Mouse (Mus musculus) heart, postnatal 0 days (tissue): Measurements from ENCODE around the gene Rfx4. TPM values are rescaled to one million over a fixed set of nuclear protein-coding genes. Genes with fewer than 3 reads are reported as not detected.

Source experiments
- ATAC-seq: fragments of 200-750 bp; cut with Nextera tagmentation; 2 replicates; pipeline ENCODE4 v1.8.0; 2017; ENCODE audit warnings: low read depth, moderate number of reproducible peaks, moderate library complexity; ENCODE audit not compliant: insufficient read depth
- DNase-seq: peaks from one replicate; pipeline ENCODE4 v3.0.0-alpha.2; 2016; ENCODE audit warnings: low spot score
- H3K27ac ChIP-seq: fragments of 300-500 bp; sonication (generic); 2 replicates; pipeline ENCODE4 v1.5.1; 2014; ENCODE audit warnings: low read depth, mild to moderate bottlenecking
- H3K27me3 ChIP-seq: fragments of 300-500 bp; sonication (generic); 2 replicates; pipeline ENCODE4 v1.6.1; 2014; ENCODE audit warnings: low read length, mixed read lengths; ENCODE audit not compliant: control insufficient read depth, insufficient read depth
- H3K36me3 ChIP-seq: fragments of 300-500 bp; sonication (generic); replicated peaks from 2 replicates; pipeline ENCODE4 v1.6.1; 2014; ENCODE audit warnings: low read length, mixed read lengths; ENCODE audit not compliant: control insufficient read depth, insufficient read depth
- H3K4me1 ChIP-seq: fragments of 300-500 bp; sonication (generic); 2 replicates; pipeline ENCODE4 v1.6.1; 2014; ENCODE audit warnings: antibody characterized with exemption; ENCODE audit not compliant: control insufficient read depth, insufficient read depth
- H3K4me2 ChIP-seq: fragments of 300-500 bp; sonication (generic); 2 replicates; pipeline ENCODE4 v1.6.1; 2014; ENCODE audit warnings: low read depth, mild to moderate bottlenecking, low read length, moderate library complexity
- H3K4me3 ChIP-seq: fragments of 300-500 bp; sonication (generic); 2 replicates; pipeline ENCODE4 v1.5.1; 2014; ENCODE audit warnings: low read depth, low read length
- H3K9ac ChIP-seq: fragments of 300-500 bp; sonication (generic); replicated peaks from 2 replicates; pipeline ENCODE4 v1.6.1; 2014; ENCODE audit warnings: low read depth, low read length, mixed read lengths
- H3K9me3 ChIP-seq: fragments of 300-500 bp; sonication (generic); replicated peaks from 2 replicates; pipeline ENCODE4 v1.6.1; 2016; ENCODE audit warnings: low read length; ENCODE audit not compliant: control insufficient read depth
- CTCF ChIP-seq: IDR thresholded peaks from 2 replicates; pipeline ENCODE4 v1.5.1; 2016; ENCODE audit warnings: antibody characterized with exemption, control low read depth, low read depth
- EP300 ChIP-seq: IDR thresholded peaks from 2 replicates; pipeline ENCODE4 v1.6.1; 2016; ENCODE audit warnings: antibody characterized with exemption, low read depth
- WGBS: fragments of 180-500 bp; shearing (Covaris S2); extraction: QIAGEN DNeasy Blood & Tissue Kit; methylation state at CpG from one replicate; pipeline ENCODE4 v1.1.7; 2014; 5-methylcytosine and 5-hydroxymethylcytosine counted together
- polyA plus RNA-seq: library from polyadenylated mRNA; unstranded; fragments of >200 nt; fragmentation: Nextera tagmentation; extraction: Ambion mirVana; gene quantifications from 2 replicates; pipeline ENCODE4 v1.2.1, GENCODE M21; 2015
- total RNA-seq: library from RNA; depleted of rRNA; stranded (reverse); fragments of >200 nt; gene quantifications from 2 replicates; pipeline ENCODE4 v1.2.3, GENCODE M21; 2014; ENCODE audit warnings: low replicate concordance

Rfx4 gene
- total and polyA plus RNA-seq, 2 experiments from 2014 or later, result not detected

DNA sequence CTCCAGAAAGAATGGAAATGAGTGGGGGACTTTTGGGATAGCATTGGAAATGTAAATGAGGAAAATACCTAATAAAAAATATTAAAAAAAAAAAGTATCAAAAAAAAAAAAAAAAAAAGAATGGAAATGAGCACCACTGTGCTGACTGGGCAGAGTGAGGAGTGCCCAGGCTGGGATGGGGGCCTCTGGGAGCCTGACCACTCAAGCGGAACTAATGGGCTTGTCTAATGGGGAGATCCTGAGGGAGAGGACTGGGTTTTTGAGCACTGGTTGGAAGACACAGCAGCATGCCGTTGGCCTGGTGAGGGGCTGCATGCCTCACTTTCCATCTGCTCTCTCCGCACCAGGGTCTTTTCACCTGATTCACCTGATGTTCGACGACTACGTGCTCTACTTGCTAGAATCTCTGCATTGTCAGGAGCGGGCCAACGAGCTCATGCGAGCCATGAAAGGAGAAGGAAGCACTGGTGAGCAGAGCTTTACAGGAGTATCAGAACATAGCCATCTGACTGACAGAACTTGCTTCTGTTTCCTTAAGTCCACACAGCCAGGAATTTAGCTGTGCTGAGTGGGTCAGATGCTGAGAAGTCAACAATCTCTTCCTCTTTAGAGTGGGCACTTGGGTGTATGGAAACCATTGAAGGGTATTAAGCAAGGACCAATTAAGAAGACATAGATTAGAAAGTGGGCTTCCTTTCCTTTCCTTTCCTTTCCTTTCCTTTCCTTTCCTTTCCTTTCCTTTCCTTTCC lies 124.1 kb downstream of the Rfx4 start:
- H3K4me3 ChIP-seq, result no peak overlapping the region
- ATAC-seq (no peak), DNase-seq (no peak)
- 70% methylated on average over 9 of the region's 9 CpGs for WGBS
- H3K4me1 ChIP-seq, result no peaks in the 10 kb centered on the region
- TF ChIP-seq EP300, result no peak
- no peak for TF ChIP-seq CTCF
- no peak overlapping the region for H3K27ac ChIP-seq
- no peaks in the 10 kb centered on the region for H3K36me3 ChIP-seq
- H3K4me2 ChIP-seq, result no peak overlapping the region
- H3K9ac ChIP-seq, result no peak overlapping the region
- no peaks in the 10 kb centered on the region for H3K27me3 ChIP-seq
- H3K9me3 ChIP-seq, result no peaks in the 10 kb centered on the region

DNA sequence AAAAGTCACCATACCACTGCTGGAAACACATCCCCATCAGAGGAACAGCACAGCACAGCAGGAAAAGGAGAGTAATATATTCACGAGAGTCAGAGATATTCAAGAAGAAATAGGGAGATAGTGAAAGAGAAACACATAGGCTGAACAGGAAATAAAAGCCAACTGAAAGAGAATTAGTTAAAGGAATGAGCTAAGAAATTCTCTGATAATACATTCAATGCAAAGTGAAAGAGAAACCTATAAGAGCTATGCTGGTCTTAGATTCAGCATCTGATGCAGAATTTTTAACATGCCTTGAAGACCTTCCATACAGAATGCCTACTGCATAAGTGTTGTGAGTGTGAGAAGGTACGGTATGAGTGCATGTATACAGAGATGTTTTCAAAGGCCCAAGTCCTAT lies 126.7 kb downstream of the Rfx4 start:
- H3K9ac ChIP-seq, result no peak overlapping the region
- DNase-seq (no peak), ATAC-seq (no peak)
- no peaks in the 10 kb centered on the region for H3K27me3 ChIP-seq
- no peak overlapping the region for H3K27ac ChIP-seq
- H3K4me3 ChIP-seq, result no peak overlapping the region
- WGBS, result 67% methylated on average over 2 of the region's 2 CpGs
- H3K4me1 ChIP-seq, result no peaks in the 10 kb centered on the region
- no peak overlapping the region for H3K4me2 ChIP-seq
- no peaks in the 10 kb centered on the region for H3K36me3 ChIP-seq
- H3K9me3 ChIP-seq, result no peaks in the 10 kb centered on the region
- TF ChIP-seq EP300, result no peak
- no peak for TF ChIP-seq CTCF

DNA sequence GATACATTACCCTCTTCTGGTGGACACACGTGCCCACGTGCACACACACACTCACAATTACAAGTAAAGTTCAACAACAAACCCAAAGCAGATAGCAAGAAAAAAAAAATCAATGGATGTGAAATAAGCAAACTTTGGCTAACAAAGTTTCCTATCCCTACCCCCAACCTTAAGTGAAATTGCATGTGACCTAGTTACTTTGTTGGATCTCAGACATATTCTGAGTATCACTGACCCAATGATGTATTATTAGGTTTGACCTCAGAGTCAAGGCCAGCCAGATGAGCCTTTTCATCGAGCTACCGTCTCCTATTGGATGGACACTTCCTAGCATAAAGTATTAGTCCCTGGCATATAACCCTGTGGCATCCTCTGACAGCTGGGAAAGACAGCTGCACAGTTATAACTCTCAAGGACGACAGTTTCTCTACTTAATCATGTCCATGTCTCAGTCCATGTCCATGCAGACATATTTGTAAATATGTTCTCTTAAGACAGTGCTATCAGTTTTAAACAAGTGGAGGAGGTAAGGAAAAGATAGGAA lies 129.6 kb downstream of the Rfx4 start:
- ATAC-seq (no peak), DNase-seq (no peak)
- Histone ChIP-seq H3K4me1 (no peaks in the 10 kb centered on the region), H3K27me3 (peaks cover 7% of the 10 kb centered on the region; the same call in 1 of the 2 replicates), H3K4me2 (no peak overlapping the region), H3K9ac (no peak overlapping the region), H3K27ac (no peak overlapping the region), H3K9me3 (no peaks in the 10 kb centered on the region), H3K36me3 (no peaks in the 10 kb centered on the region), H3K4me3 (no peak overlapping the region)
- WGBS, result 56% methylated on average over 5 of the region's 5 CpGs
- no peak for TF ChIP-seq CTCF
- TF ChIP-seq EP300, result no peak

DNA sequence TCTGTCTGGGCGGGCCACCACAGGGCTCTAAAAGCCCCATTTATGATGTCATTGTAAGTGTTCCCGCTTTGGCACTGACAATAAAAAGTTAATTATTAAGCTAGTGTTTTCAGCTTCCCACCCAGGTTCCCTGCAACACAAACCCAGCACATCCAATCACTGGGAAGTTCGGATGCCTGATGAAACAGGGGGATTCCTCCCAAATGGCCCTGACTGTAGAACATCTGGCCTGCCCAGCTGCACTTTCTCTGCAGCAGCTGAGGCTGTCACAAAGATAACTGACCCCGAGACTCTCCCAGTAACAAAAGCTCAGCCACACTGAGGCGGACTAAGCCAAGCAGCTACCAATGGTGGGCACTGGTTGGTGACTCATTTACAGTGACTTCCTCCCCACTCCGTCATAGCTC lies 130.4 kb downstream of the Rfx4 start:
- no peak overlapping the region for H3K4me2 ChIP-seq
- TF ChIP-seq EP300, result no peak
- TF ChIP-seq CTCF, result no peak
- no peak overlapping the region for H3K4me3 ChIP-seq
- 45% methylated on average over 6 of the region's 6 CpGs for WGBS
- no peaks in the 10 kb centered on the region for H3K36me3 ChIP-seq
- H3K4me1 ChIP-seq, result no peaks in the 10 kb centered on the region
- DNase-seq (peak; percentile 16), ATAC-seq (peak; percentile 24; the same call in 1 of the 2 replicates)
- peaks cover 7% of the 10 kb centered on the region; the same call in 1 of the 2 replicates for H3K27me3 ChIP-seq
- no peaks in the 10 kb centered on the region for H3K9me3 ChIP-seq
- no peak overlapping the region for H3K27ac ChIP-seq
- H3K9ac ChIP-seq, result no peak overlapping the region

DNA sequence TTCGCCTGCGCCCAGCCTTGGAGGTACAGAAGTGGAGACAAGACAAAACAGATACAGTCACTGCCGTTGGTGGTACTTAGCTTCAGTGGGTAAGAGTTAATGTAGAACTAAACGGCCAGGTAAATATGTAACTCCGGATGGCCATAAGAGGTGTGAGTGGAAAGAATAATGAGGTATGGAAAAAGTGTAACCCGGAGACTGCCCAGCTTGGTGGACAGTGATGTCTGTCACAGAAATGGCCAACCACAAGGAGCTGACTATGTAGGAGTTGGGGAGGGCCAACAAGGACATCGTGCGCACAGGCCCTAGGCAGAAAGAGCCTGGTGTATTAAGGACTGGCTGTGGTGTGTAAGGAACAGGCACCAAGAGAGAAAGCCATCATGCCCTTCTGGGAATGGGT lies 130.9 kb downstream of the Rfx4 start:
- H3K4me1 ChIP-seq, result no peaks in the 10 kb centered on the region
- peaks cover 7% of the 10 kb centered on the region; the same call in 1 of the 2 replicates for H3K27me3 ChIP-seq
- H3K9ac ChIP-seq, result no peak overlapping the region
- no peaks in the 10 kb centered on the region for H3K9me3 ChIP-seq
- H3K36me3 ChIP-seq, result no peaks in the 10 kb centered on the region
- H3K4me2 ChIP-seq, result no peak overlapping the region
- WGBS, result 76% methylated on average over 8 of the region's 8 CpGs
- no peak for ATAC-seq
- H3K4me3 ChIP-seq, result no peak overlapping the region
- no peak for DNase-seq
- TF ChIP-seq EP300, result no peak
- TF ChIP-seq CTCF, result no peak
- H3K27ac ChIP-seq, result no peak overlapping the region
